Mouse (Mus musculus) gastrocnemius, postnatal 14 days (tissue): ENCODE measurements around the gene Incenp. TPM values are rescaled to one million over a fixed set of nuclear protein-coding genes. Genes with fewer than 3 reads are reported as not detected.
A peak's percentile ranks its signal among the peaks of the same experiment; 100 is the strongest.
"Not testable (repeated sequence)": the region's sequence is repeated elsewhere in the genome, so short reads cannot be mapped to it uniquely, and the experiment has no call there.

Source experiments
- DNase-seq: peaks from one replicate; pipeline ENCODE4 v3.0.0; 2021; ENCODE audit warnings: mixed read lengths
- intact Hi-C: fragments of 180-260 bp; cut with DNase I; formaldehyde crosslinking; loops from one replicate; pipeline ENCODE4 v1.15.1; 2025; ENCODE audit warnings: low total_unique reads
- microRNA-seq, 2 experiments: library from miRNA; unstranded; fragments of <30 nt; microRNA quantifications; one replicate each; pipeline ENCODE4 v1.2.0; 2021
- total RNA-seq, 2 experiments: library from RNA; stranded (reverse); gene quantifications; 2 replicates each; pipeline ENCODE4 v1.2.3; 2021

The Incenp gene
- total RNA-seq, 2 experiments from 2014 or later, result 8.3 to 9.1 TPM

DNA sequence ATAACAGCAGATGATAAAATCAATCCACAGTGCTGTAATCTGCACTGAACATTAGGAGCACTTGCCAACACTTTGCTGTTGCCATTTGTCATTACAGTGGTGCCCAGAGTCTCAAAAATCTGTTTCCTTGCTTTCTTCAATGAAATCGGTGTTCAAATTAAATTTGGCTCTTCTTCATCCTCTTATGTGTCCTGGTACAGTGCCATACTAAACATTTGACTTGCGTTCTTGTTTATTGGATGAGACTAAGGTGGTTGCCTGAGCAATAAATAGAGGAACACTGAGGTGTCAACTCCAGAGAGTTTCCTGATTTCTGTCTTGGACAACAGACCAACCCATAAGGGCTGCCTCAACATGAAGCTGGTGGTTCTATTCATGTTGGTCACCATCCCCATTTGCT is 52.1 kb downstream of the Incenp start, which contains the start of gene Scgb2a2:
Gene Scgb2a2, plus strand, starts transcription at position 301 of the 400 bp plus-strand sequence.
- no peak for DNase-seq
- intact Hi-C loops, result no loop called here

DNA sequence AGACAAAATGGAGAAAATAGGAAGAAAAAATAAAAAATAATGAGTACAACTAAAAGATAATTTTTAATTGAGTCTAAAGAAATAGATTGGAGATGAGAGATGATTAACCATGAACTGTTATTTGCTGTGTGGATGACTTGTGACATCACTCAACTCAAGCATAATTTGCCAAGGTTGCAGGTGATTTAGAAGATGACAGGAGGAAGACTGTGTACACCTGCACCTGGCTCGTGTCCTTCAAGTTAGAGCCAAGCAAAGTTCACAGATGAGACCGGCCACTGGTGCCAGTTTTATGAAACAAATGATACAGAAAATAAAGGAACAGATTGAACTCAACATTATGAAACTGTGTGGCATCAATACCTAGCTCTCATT is 62.0 kb downstream of the Incenp start:
- intact Hi-C loops, result no loop called here

DNA sequence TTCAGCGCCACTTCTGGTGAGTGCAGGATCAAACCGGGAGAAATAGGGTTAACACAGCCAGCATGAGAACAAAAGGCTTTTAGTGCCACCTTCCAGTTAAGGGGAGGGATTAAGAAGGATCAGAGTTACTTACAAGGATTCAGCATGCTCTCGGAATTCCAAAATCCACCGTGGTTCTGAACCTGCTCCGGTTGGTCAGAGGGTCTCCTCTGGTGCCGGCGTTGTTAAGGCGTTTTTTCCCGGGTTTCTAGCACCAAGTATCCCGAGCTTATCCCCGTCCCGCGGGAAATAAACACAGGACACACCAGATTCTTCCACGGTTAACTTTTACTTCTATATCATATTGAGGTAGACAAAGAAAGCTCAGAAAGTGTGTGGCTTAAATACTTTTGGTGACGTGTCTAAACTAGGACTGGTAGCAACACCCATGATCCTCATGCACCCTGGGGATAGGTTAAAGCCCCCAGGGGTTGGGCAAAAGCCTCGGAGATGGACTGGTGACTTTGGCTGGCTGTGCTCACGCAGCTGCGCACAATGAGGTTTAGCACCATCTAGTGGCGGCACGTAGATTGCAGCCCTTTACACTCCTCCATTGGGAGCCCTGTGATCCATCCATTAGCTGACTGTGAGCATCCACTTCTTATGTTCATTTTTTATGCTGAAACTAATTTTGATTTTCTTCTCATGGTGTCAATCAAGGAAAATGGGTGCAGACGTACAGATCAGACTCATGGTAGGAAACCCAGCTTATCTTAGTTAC is 62.6 kb downstream of the Incenp start:
- intact Hi-C loops, result not testable (repeated sequence)
- DNase-seq, result peak; percentile 26

More for the DNA sequence above, 62.0 kb downstream of the Incenp start:
- no peak for DNase-seq

Small RNA genes within 50 kb of the gene (microRNA-seq; reads per million reads assigned to microRNA genes)
- gene Gm22369 (0 reads per million in 2 experiments), gene Gm24484 (0 reads per million in 2 experiments)

Other genes with a start within 250 kb of the Incenp start
- not detected for gene Scgb2a2, start 52.0 kb downstream of the Incenp start, total RNA-seq
- 1,000 to 10,000 TPM; 2,162 to 2,185 TPM for gene Fth1, start 81.0 kb upstream of the Incenp start, total RNA-seq
- gene Best1, start 102.1 kb upstream of the Incenp start, total RNA-seq, result under 1 TPM; 0.29 to 0.41 TPM
- gene Rab3il1, start 102.1 kb upstream of the Incenp start, total RNA-seq, result 10 to 100 TPM in 1 of 2 experiments, 1 to 10 TPM in 1; 7.4 to 11.6 TPM
- gene Fads3, start 142.0 kb upstream of the Incenp start, total RNA-seq, result 1 to 10 TPM; 5.4 to 6.0 TPM
- gene Fads2, start 202.2 kb upstream of the Incenp start, total RNA-seq, result 10 to 100 TPM in 1 of 2 experiments, 1 to 10 TPM in 1; 6.7 to 11.1 TPM